Mouse (Mus musculus): Measurements from ENCODE around the gene Tmem151a. TPM values are rescaled to one million over a fixed set of nuclear protein-coding genes. Genes with fewer than 3 reads are reported as not detected.

Tmem151a gene
- polyA plus RNA-seq, 1 experiment: 102 TPM

GRCm38 (mm10) chr19:5052853-5053252 is 32.5 kb downstream of the Tmem151a start:
- peak; percentile 72 to 73 for DNase-seq
- no peaks in the 10 kb centered on the region for H3K27me3 ChIP-seq (ENCODE audit: control insufficient read depth, insufficient read depth, low read length)
- H3K27ac ChIP-seq (ENCODE audit: insufficient read depth, low read length): peak overlapping the region; percentile 39
- peaks cover 39% of the 10 kb centered on the region for H3K4me1 ChIP-seq (ENCODE audit: control insufficient read depth, insufficient read depth, low read length)
- TF ChIP-seq POLR2A (IDR thresholded peaks at IDR 0.05; ENCODE audit: borderline replicate concordance, insufficient read depth, low read length) (no peak), CTCF (IDR thresholded peaks at IDR 0.05; ENCODE audit: borderline replicate concordance, insufficient read depth, low read depth, low read length) (no peak)
- WGBS: 19% methylated on average over 17 of the region's 17 CpGs
- peak overlapping the region; percentile 35 for H3K4me3 ChIP-seq (replicated peaks; ENCODE audit: insufficient read depth, low read depth, low read length)

DNA sequence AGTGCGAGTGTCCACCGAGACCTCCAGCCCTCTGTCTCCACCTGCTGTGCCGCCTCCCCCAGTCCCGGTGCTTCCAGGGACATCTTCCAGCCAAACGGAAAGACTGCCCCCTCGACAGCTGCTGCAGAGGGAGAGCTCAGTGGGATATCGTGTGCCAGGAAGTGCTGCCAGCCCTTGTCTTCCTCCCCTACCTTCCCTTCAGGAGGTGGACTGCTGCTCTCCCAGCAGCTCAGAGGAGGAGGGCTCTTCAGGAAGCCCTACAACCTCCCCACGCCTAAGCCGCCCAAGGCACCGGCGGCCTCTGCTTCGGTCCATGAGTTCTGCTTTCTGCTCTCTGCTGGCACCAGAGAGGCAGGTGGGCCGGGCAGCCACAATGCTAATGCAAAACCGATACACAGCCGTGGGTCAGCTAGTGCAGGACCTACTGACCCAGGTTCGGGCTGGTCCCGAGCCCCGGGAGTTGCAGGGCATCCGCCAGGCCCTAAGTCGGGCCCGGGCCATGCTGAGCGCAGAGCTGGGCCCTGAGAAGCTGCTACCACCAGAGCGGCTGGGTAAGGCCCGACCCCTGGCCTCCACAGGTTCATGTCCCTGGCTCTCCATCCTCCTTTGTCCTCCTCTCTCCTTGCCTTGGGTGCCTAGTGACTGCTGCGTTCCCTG is 33.0 kb downstream of the Tmem151a start:
- peak; percentile 56 to 62 for DNase-seq
- Histone ChIP-seq H3K4me3 (replicated peaks; ENCODE audit: insufficient read depth, low read depth, low read length) (peak overlapping the region; percentile 35), H3K4me1 (ENCODE audit: control insufficient read depth, insufficient read depth, low read length) (peaks cover 40% of the 10 kb centered on the region), H3K27ac (ENCODE audit: insufficient read depth, low read length) (peak overlapping the region; percentile 39), H3K27me3 (ENCODE audit: control insufficient read depth, insufficient read depth, low read length) (no peaks in the 10 kb centered on the region)
- 27% methylated on average over 25 of the region's 25 CpGs for WGBS
- TF ChIP-seq CTCF (IDR thresholded peaks at IDR 0.05; ENCODE audit: borderline replicate concordance, insufficient read depth, low read depth, low read length): no peak
- TF ChIP-seq POLR2A (IDR thresholded peaks at IDR 0.05; ENCODE audit: borderline replicate concordance, insufficient read depth, low read length): no peak

DNA sequence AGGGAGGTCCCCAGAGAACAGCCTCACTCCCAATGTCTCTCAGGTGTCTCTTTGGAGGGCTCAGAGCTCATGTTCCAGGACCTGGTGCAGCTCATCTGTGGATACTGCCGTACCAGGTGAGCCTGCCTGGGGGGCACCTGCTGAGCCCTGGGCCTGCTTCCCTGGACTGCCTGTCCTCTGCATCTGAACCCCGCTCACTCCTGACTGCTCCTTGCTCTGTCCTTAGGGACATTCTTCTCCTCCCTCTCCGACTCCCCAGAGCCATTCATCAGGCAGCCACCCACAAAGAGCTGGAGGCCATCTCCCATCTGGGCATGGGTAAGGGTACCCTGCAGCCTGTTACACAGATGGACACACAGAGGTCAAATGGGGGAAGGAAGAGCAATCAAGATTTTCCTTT is 33.8 kb downstream of the Tmem151a start:
- no peaks in the 10 kb centered on the region for H3K27me3 ChIP-seq (ENCODE audit: control insufficient read depth, insufficient read depth, low read length)
- no peak for TF ChIP-seq CTCF (IDR thresholded peaks at IDR 0.05; ENCODE audit: borderline replicate concordance, insufficient read depth, low read depth, low read length)
- no peak for TF ChIP-seq POLR2A (IDR thresholded peaks at IDR 0.05; ENCODE audit: borderline replicate concordance, insufficient read depth, low read length)
- 41% methylated on average over 3 of the region's 3 CpGs for WGBS
- no peak overlapping the region for H3K4me3 ChIP-seq (replicated peaks; ENCODE audit: insufficient read depth, low read depth, low read length)
- peak overlapping the region; percentile 26; the same call in 1 of the 2 replicates for H3K27ac ChIP-seq (ENCODE audit: insufficient read depth, low read length)
- peaks cover 40% of the 10 kb centered on the region for H3K4me1 ChIP-seq (ENCODE audit: control insufficient read depth, insufficient read depth, low read length)
- DNase-seq: peak; percentile 28 to 45

GRCm38 (mm10) chr19:5051031-5051430 is 34.3 kb downstream of the Tmem151a start:
- no peak overlapping the region for H3K4me3 ChIP-seq (replicated peaks; ENCODE audit: insufficient read depth, low read depth, low read length)
- no peak overlapping the region for H3K27ac ChIP-seq (ENCODE audit: insufficient read depth, low read length)
- WGBS: 35% methylated on average over 17 of the region's 17 CpGs
- peaks cover 40% of the 10 kb centered on the region for H3K4me1 ChIP-seq (ENCODE audit: control insufficient read depth, insufficient read depth, low read length)
- TF ChIP-seq POLR2A (IDR thresholded peaks at IDR 0.05; ENCODE audit: borderline replicate concordance, insufficient read depth, low read length) (no peak), CTCF (IDR thresholded peaks at IDR 0.05; ENCODE audit: borderline replicate concordance, insufficient read depth, low read depth, low read length) (no peak)
- peak in 1 of 2 experiments; percentile 43 for DNase-seq
- no peaks in the 10 kb centered on the region for H3K27me3 ChIP-seq (ENCODE audit: control insufficient read depth, insufficient read depth, low read length)

DNA sequence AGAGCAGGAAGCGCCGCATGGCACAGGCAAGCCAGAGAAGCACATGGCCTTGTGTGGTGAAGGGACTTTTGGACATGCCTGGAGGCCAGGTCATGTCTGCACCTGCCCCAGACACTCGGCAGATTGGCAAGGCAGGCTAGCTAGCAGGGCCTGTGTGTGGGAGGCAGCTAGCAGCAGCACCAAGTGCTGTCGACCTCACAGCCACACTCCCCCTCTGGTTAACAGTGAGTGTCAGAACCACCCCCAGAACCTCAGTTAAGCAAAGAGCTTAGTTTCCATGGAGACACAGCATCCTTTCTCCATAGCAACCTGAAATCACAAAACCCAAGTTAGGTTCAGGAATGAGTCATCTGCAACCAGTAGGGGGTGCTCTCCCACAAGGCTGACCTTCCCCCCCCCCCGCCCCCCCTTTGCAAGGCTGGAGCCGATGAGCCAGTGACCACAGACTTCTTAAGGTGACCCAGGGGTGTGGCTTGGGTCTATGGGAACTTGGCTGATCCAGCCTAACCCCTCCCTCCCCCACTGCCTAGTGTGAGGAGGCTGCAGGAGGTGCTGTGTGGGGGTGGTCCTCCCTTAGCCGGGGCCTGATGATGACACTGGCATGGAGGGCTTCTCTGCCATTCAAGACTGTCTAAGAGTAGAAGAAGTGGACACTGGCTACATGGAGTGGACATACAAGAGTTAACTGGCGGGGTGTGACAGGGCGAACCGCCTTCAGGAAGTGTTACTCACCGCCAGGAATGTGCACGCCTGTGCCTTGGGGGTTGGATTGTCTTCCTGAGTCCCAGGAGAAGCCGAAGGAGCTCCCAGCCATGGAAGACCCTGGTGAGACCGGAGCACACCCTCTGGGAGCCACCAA is 35.1 kb downstream of the Tmem151a start, which contains the start of gene Rin1:
Rin1 (plus strand) TSS at position 435 of the 859 bp plus-strand sequence.
- WGBS: 32% methylated on average over 14 of the region's 14 CpGs
- Histone ChIP-seq H3K27me3 (ENCODE audit: control insufficient read depth, insufficient read depth, low read length) (no peaks in the 10 kb centered on the region), H3K4me3 (replicated peaks; ENCODE audit: insufficient read depth, low read depth, low read length) (no peak within 1 kb of the TSS), H3K27ac (ENCODE audit: insufficient read depth, low read length) (no peak within 1 kb of the TSS), H3K4me1 (ENCODE audit: control insufficient read depth, insufficient read depth, low read length) (peaks cover 40% of the 10 kb centered on the region)
- DNase-seq: peak in 1 of 2 experiments; percentile 42
- TF ChIP-seq POLR2A (IDR thresholded peaks at IDR 0.05; ENCODE audit: borderline replicate concordance, insufficient read depth, low read length) (no peak), CTCF (IDR thresholded peaks at IDR 0.05; ENCODE audit: borderline replicate concordance, insufficient read depth, low read depth, low read length) (peak; percentile 39; the same call in 1 of the 2 replicates)

- no peak for TF ChIP-seq CTCF (IDR thresholded peaks at IDR 0.05; ENCODE audit: borderline replicate concordance, insufficient read depth, low read depth, low read length)
- no peak for TF ChIP-seq POLR2A (IDR thresholded peaks at IDR 0.05; ENCODE audit: borderline replicate concordance, insufficient read depth, low read length)
- no peak overlapping the region for H3K4me3 ChIP-seq (replicated peaks; ENCODE audit: insufficient read depth, low read depth, low read length)
- H3K27ac ChIP-seq (ENCODE audit: insufficient read depth, low read length): no peak overlapping the region
- peaks cover 40% of the 10 kb centered on the region for H3K4me1 ChIP-seq (ENCODE audit: control insufficient read depth, insufficient read depth, low read length)
- H3K27me3 ChIP-seq (ENCODE audit: control insufficient read depth, insufficient read depth, low read length): no peaks in the 10 kb centered on the region
- no peak for DNase-seq
- 78% methylated on average over 6 of the region's 6 CpGs for WGBS
These were observed 36.0 kb downstream of the Tmem151a start for GRCm38 (mm10) chr19:5049325-5049724.

DNA sequence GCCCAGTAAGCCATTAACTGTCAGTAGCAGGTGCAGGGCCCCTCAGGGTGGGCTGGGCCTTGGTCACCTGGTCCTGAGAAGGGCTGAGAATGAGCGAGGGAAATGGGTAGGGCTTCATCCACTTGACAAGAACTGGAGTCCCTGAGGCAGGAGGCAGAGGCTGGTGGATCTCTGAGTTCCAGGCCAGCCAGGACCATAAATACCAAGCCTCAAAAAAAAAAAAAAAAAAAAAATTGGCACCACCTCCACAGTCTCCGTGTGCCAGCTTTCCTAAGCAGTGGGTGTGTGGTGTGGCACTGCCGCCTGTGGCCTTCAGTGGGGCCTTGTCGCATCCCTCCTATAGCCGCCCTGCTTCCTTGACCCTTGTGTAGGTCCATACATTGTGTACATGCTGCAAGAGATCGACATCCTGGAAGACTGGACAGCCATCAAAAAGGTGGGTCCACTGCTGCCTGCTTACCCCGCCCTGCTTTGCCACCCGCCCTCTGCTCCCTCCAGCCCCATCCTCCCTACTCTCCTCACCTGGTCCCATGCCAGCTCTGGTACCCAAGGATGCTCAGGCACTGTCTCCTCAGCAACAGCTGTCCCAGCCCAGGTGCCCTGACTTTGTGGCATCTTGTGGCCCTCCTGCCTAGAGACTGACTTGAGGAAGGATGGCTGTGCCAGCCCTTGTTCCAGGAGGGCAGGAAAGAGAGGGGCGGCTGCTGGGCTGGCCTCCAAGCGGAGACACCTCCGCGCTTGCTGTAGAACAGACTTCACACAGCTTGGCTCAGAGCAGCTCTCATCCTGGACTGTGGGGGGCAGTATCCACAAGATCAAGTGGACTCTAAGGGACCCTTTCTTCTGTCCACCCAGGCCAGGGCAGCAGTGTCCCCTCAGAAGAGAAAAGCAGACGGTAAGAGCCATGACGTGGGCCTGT is 36.9 kb downstream of the Tmem151a start:
- Histone ChIP-seq H3K27me3 (ENCODE audit: control insufficient read depth, insufficient read depth, low read length) (no peaks in the 10 kb centered on the region), H3K27ac (ENCODE audit: insufficient read depth, low read length) (no peak overlapping the region), H3K4me3 (replicated peaks; ENCODE audit: insufficient read depth, low read depth, low read length) (no peak overlapping the region), H3K4me1 (ENCODE audit: control insufficient read depth, insufficient read depth, low read length) (peaks cover 37% of the 10 kb centered on the region)
- DNase-seq: no peak
- 0 out of 2 replicates have a peak, but pooled peaks have one; percentile 13 for TF ChIP-seq CTCF (IDR thresholded peaks at IDR 0.05; ENCODE audit: borderline replicate concordance, insufficient read depth, low read depth, low read length)
- TF ChIP-seq POLR2A (IDR thresholded peaks at IDR 0.05; ENCODE audit: borderline replicate concordance, insufficient read depth, low read length): no peak
- WGBS: 54% methylated on average over 14 of the region's 14 CpGs
